Mouse (Mus musculus) megakaryocyte, embryonic 14.5 days (primary cell): Measurements from ENCODE around the gene Tmem120a.

Experiments used
- FLI1 ChIP-seq: IDR thresholded peaks from 2 replicates; pipeline ENCODE4 v1.6.1; 2012; ENCODE audit warnings: low read length, inconsistent platforms, mixed read lengths
- GATA1 ChIP-seq: IDR thresholded peaks from 3 replicates; pipeline ENCODE4 v1.6.1; 2012; ENCODE audit warnings: mixed read lengths, low read length, inconsistent platforms, borderline replicate concordance

DNA sequence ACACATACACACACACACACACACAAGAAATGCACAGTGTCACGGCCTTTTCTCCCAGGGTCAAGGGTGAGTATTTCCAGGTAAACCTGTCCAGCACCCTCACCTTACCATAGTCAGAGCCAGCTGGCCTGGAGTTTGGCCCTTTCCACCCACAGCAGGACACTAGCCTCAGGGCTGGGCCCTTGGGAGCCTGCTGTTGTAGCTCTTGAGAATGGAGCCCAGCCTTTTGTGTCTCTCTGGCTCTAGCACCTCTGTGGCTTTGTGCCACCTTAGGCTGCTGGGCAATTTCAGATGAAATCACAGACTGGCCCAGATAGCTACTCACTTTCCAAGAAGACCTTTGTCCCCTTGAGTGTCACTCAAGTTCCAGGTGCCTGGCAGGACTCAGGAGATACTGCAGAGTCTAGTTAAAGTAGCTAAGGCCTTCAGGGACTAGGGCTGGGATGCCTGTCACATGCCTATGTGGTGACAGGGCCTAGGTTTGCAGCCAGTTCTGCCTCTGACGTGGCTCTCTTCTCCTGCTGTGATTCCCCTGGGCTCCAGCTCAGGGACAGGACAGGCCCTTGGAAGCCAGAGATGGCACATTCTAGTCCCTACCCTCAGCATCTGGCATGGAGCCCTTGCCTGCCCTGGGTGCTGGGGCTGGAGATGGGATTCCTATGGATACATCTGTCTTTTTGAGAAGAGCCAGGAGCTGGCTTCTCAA lies 17.5 kb downstream of the Tmem120a start:
- TF ChIP-seq FLI1, result no peak
- no peak for TF ChIP-seq GATA1
